In genomic region chr9:45349851-45350250, GRCm38 (mm10) we compare ENCODE assay signal across 26 mouse cellular contexts. TPM values are rescaled to one million over a fixed set of nuclear protein-coding genes. Genes with fewer than 3 reads are reported as not detected.
DNase-seq lines count a peak whose midpoint lies in the region; ATAC-seq and TF ChIP-seq lines count a peak whose summit lies in the region.
"Had no signal": no experiment of that assay in that cellular context is flagged by ENCODE, and none has a peak within 500 bp of the region (broad histone marks: within the 10 kb centered on the region; RNA-seq: fewer than 3 reads in every experiment).

No protein-coding gene starts in this region.

- ATAC-seq in forebrain, postnatal 0 days: no peak
- ATAC-seq in forebrain, embryonic 16.5 days: no peak
- no peak for ATAC-seq in granulocyte monocyte progenitor cell, adult 5-6 weeks (replicated peaks; ENCODE audit: poor library complexity, severe bottlenecking)
- ATAC-seq in CD4-positive, CD25-positive, alpha-beta regulatory T cell, adult 4 months: no peak
- ATAC-seq: activated CD4-positive, CD25-positive, alpha-beta regulatory T cell, adult 4 months; forebrain, embryonic 13.5 days; forebrain, embryonic 15.5 days; Patski had no signal

- no peaks in the 10 kb centered on the region for H3K36me3 ChIP-seq in forebrain, postnatal 0 days (ENCODE audit: insufficient read depth)
- no peaks in the 10 kb centered on the region for H3K36me3 ChIP-seq in forebrain, embryonic 16.5 days (ENCODE audit: control insufficient read depth, insufficient read depth)
- H3K36me3 ChIP-seq in ES-E14 (ENCODE audit: control insufficient read depth, insufficient read depth, low read length, poor library complexity, severe bottlenecking): no peaks in the 10 kb centered on the region
- no peaks in the 10 kb centered on the region for H3K36me3 ChIP-seq in forebrain, embryonic 10.5 days (replicated peaks)
- H3K36me3 ChIP-seq: embryonic facial prominence, embryonic 13.5 days; embryonic facial prominence, embryonic 15.5 days; forebrain, embryonic 15.5 days; G1E had no signal

- H3K27ac ChIP-seq in forebrain, postnatal 0 days (ENCODE audit: low read depth, low read length): peak overlapping the region; percentile 29; the same call in 1 of the 2 replicates
- H3K27ac ChIP-seq in forebrain, embryonic 16.5 days (ENCODE audit: low read length): no peak overlapping the region
- H3K27ac ChIP-seq in ES-E14 (ENCODE audit: insufficient read depth, low read depth, low read length, poor library complexity, severe bottlenecking): peak overlapping the region; percentile 97
- H3K27ac ChIP-seq in forebrain, embryonic 10.5 days: no peak overlapping the region
- H3K27ac ChIP-seq: embryonic facial prominence, embryonic 13.5 days; embryonic facial prominence, embryonic 15.5 days; forebrain, embryonic 13.5 days; forebrain, embryonic 15.5 days had no signal

- no peak overlapping the region for H3K4me3 ChIP-seq in forebrain, postnatal 0 days (ENCODE audit: low read depth, low read length)
- no peak overlapping the region for H3K4me3 ChIP-seq in forebrain, embryonic 16.5 days (replicated peaks; ENCODE audit: low read length)
- H3K4me3 ChIP-seq in ES-E14 (ENCODE audit: insufficient read depth in 1 of 2, low read depth in 1 of 2, low read length in 2 of 2, poor library complexity in 1 of 2, severe bottlenecking in 1 of 2): no peak overlapping the region
- no peak overlapping the region for H3K4me3 ChIP-seq in forebrain, embryonic 10.5 days
- H3K4me3 ChIP-seq: embryonic facial prominence, embryonic 13.5 days; embryonic facial prominence, embryonic 15.5 days; erythroblast, embryonic 14.5 days; forebrain, embryonic 13.5 days; forebrain, embryonic 15.5 days had no signal

- WGBS in forebrain, postnatal 0 days: 48% methylated on average over 5 of the region's 5 CpGs
- WGBS in forebrain, embryonic 16.5 days: 52% methylated on average over 5 of the region's 5 CpGs
- WGBS in forebrain, embryonic 10.5 days: 58% methylated on average over 5 of the region's 5 CpGs

- no peak for TF ChIP-seq CTCF in forebrain, postnatal 0 days (IDR thresholded peaks at IDR 0.05; ENCODE audit: low read depth)

- in situ Hi-C loops in ES-E14 (cut with MboI; ENCODE audit: low sequenced_read_pairs in 2 of 2, unreplicated experiment in 2 of 2): loop anchor here in 1 of 2 experiments (5.0 kb wide), 1 partner anchor 37 kb away; no protein-coding TSS in a partner anchor

- H3K4me2 ChIP-seq in forebrain, postnatal 0 days (ENCODE audit: low read depth): no peak overlapping the region
- no peak overlapping the region for H3K4me2 ChIP-seq in forebrain, embryonic 16.5 days (ENCODE audit: low read length)
- H3K4me2 ChIP-seq: embryonic facial prominence, embryonic 13.5 days; embryonic facial prominence, embryonic 15.5 days; forebrain, embryonic 13.5 days; forebrain, embryonic 15.5 days had no signal

- no peaks in the 10 kb centered on the region for H3K9me3 ChIP-seq in forebrain, postnatal 0 days (ENCODE audit: low read length)
- no peaks in the 10 kb centered on the region for H3K9me3 ChIP-seq in forebrain, embryonic 16.5 days (ENCODE audit: control insufficient read depth, low read length)
- 0 out of 2 replicates have a peak, but pooled peaks cover 2% of the 10 kb centered on the region for H3K9me3 ChIP-seq in ES-E14 (ENCODE audit: control insufficient read depth, insufficient read depth, low read depth, low read length)
- no peaks in the 10 kb centered on the region for H3K9me3 ChIP-seq in forebrain, embryonic 10.5 days
- H3K9me3 ChIP-seq: embryonic facial prominence, embryonic 13.5 days; embryonic facial prominence, embryonic 15.5 days; forebrain, embryonic 13.5 days; forebrain, embryonic 15.5 days; G1E had no signal

- H3K9ac ChIP-seq in forebrain, postnatal 0 days: no peak overlapping the region
- H3K9ac ChIP-seq in forebrain, embryonic 16.5 days (replicated peaks; ENCODE audit: low read depth, low read length): no peak overlapping the region
- H3K9ac ChIP-seq in ES-E14 (ENCODE audit: insufficient read depth, low read depth, low read length, poor library complexity, severe bottlenecking): no peak overlapping the region
- H3K9ac ChIP-seq: embryonic facial prominence, embryonic 13.5 days; embryonic facial prominence, embryonic 15.5 days; forebrain, embryonic 13.5 days; forebrain, embryonic 15.5 days had no signal

- no peaks in the 10 kb centered on the region for H3K4me1 ChIP-seq in forebrain, postnatal 0 days (ENCODE audit: insufficient read depth)
- H3K4me1 ChIP-seq in forebrain, embryonic 16.5 days (replicated peaks; ENCODE audit: control insufficient read depth, insufficient read depth, low read length): no peaks in the 10 kb centered on the region
- peaks cover 0 to 8% of the 10 kb centered on the region in 2 experiments; a peak in 3 of 4 replicates for H3K4me1 ChIP-seq in ES-E14 (ENCODE audit: control insufficient read depth in 2 of 2, insufficient read depth in 2 of 2, low read length in 2 of 2, poor library complexity in 1 of 2)
- peaks cover 11% of the 10 kb centered on the region; the same call in 1 of the 2 replicates for H3K4me1 ChIP-seq in forebrain, embryonic 10.5 days
- H3K4me1 ChIP-seq: embryonic facial prominence, embryonic 13.5 days; embryonic facial prominence, embryonic 15.5 days; forebrain, embryonic 15.5 days had no signal

- no peaks in the 10 kb centered on the region for H3K27me3 ChIP-seq in forebrain, postnatal 0 days (ENCODE audit: insufficient read depth, low read length)
- no peaks in the 10 kb centered on the region for H3K27me3 ChIP-seq in forebrain, embryonic 16.5 days (replicated peaks; ENCODE audit: control insufficient read depth, insufficient read depth, low read length)
- H3K27me3 ChIP-seq in forebrain, embryonic 10.5 days (ENCODE audit: poor library complexity, severe bottlenecking): no peaks in the 10 kb centered on the region
- H3K27me3 ChIP-seq: embryonic facial prominence, embryonic 13.5 days; embryonic facial prominence, embryonic 15.5 days; forebrain, embryonic 13.5 days; forebrain, embryonic 15.5 days had no signal

- no peak for DNase-seq in forebrain, postnatal 0 days
- DNase-seq in ES-E14 (ENCODE audit: low read depth, low spot score): peak; percentile 71
- DNase-seq in ZHBTc4 (ENCODE audit: low read depth, low spot score): peak; percentile 91
- DNase-seq in retina, postnatal 1 day: peak; percentile 59
- DNase-seq in forebrain, embryonic 10.5 days (ENCODE audit: extremely low spot score, low spot score): no peak
- DNase-seq: adrenal gland, adult 8-10 months; adrenal gland, postnatal 14 days; adrenal gland, postnatal 36 days; B cell, adult 2 months; cerebellum, adult 11-12 months; cerebellum, adult 2 months; cerebellum, adult 9-10 months; cerebellum, postnatal 10 days; cerebellum, postnatal 25 days had no signal

TF ChIP-seq in ES-E14, 5 proteins besides CTCF, POLR2A, EP300 and RAD21:
- no peak for TF ChIP-seq CHD2 (IDR thresholded peaks at IDR 0.05; ENCODE audit: low read depth, low read length)
- TF ChIP-seq ZC3H11A (IDR thresholded peaks at IDR 0.05; ENCODE audit: borderline replicate concordance, low read depth, low read length): no peak
- no peak for TF ChIP-seq HCFC1 (IDR thresholded peaks at IDR 0.05; ENCODE audit: borderline replicate concordance, insufficient read depth, low read length)
- no peak for TF ChIP-seq ZNF384 (IDR thresholded peaks at IDR 0.05; ENCODE audit: low read depth, low read length)
- TF ChIP-seq MAFK (IDR thresholded peaks at IDR 0.05; ENCODE audit: insufficient read depth, low read depth, low read length): no peak

RNA-seq across cellular contexts. Expression of gene Fxyd6, which starts 20.1 kb away (rescaled TPM):
- 412 and 499 TPM in 2 replicates for total RNA-seq in forebrain, postnatal 0 days (2014; rRNA removed)
- 739 and 836 TPM in 2 replicates for polyA plus RNA-seq in forebrain, postnatal 0 days (2015; fragmentation: Nextera tagmentation; extraction: Ambion mirVana)
- 481 and 559 TPM in 2 replicates for polyA plus RNA-seq in forebrain, embryonic 16.5 days (2015; fragmentation: Nextera tagmentation; extraction: Ambion mirVana)
- total RNA-seq in ES-E14 (2012; rRNA removed): 98.9 and 211 TPM in 2 replicates
- polyA plus RNA-seq in forebrain, embryonic 10.5 days (2016; fragmentation: Nextera tagmentation; extraction: Ambion mirVana): 159 and 161 TPM in 2 replicates
- not detected in 2 replicates for total RNA-seq in granulocyte monocyte progenitor cell, adult 5-6 weeks (2014; fragmentation: Nextera tagmentation)
- total RNA-seq in granulocyte monocyte progenitor cell, adult 5-6 weeks (2017): not detected in 2 replicates
- not detected for polyA plus RNA-seq in CD4-positive, CD25-positive, alpha-beta regulatory T cell, adult 4 months (2017; shearing (Covaris generic))
- polyA plus RNA-seq: erythroblast, embryonic 14.5 days; G1E had no signal

RNA-seq across cellular contexts. Expression of gene Tmprss13, which starts 31.0 kb away (rescaled TPM):
- not detected in 2 replicates for total RNA-seq in forebrain, postnatal 0 days (2014; rRNA removed)
- 0.05 TPM in 1 of 2 replicates, not detected in the other for polyA plus RNA-seq in forebrain, postnatal 0 days (2015; fragmentation: Nextera tagmentation; extraction: Ambion mirVana)
- polyA plus RNA-seq in forebrain, embryonic 16.5 days (2015; fragmentation: Nextera tagmentation; extraction: Ambion mirVana): 0.10 TPM in 1 of 2 replicates, not detected in the other
- total RNA-seq in ES-E14 (2012; rRNA removed): 0.22 and 0.90 TPM in 2 replicates
- 0.12 TPM in 1 of 2 replicates, not detected in the other for polyA plus RNA-seq in forebrain, embryonic 10.5 days (2016; fragmentation: Nextera tagmentation; extraction: Ambion mirVana)
- not detected in 2 replicates for total RNA-seq in granulocyte monocyte progenitor cell, adult 5-6 weeks (2014; fragmentation: Nextera tagmentation)
- not detected in 2 replicates for total RNA-seq in granulocyte monocyte progenitor cell, adult 5-6 weeks (2017)
- 1 to 10 TPM; 5.2 to 7.1 TPM for polyA plus RNA-seq in CD4-positive, CD25-positive, alpha-beta regulatory T cell, adult 4 months (2017; shearing (Covaris generic))
- polyA plus RNA-seq: cerebellum, adult 2 months; cortical plate, adult 2 months; erythroblast, embryonic 14.5 days; forebrain, embryonic 13.5 days; forebrain, embryonic 15.5 days; G1E; Patski had no signal

RNA-seq across cellular contexts. Expression of gene Fxyd2, which starts 49.6 kb away (rescaled TPM):
- 22.6 and 22.7 TPM in 2 replicates for total RNA-seq in forebrain, postnatal 0 days (2014; rRNA removed)
- polyA plus RNA-seq in forebrain, postnatal 0 days (2015; fragmentation: Nextera tagmentation; extraction: Ambion mirVana): 15.9 and 16.6 TPM in 2 replicates
- 6.6 and 8.7 TPM in 2 replicates for polyA plus RNA-seq in forebrain, embryonic 16.5 days (2015; fragmentation: Nextera tagmentation; extraction: Ambion mirVana)
- total RNA-seq in ES-E14 (2012; rRNA removed): 2.2 and 2.5 TPM in 2 replicates
- 0.55 and 1.2 TPM in 2 replicates for polyA plus RNA-seq in forebrain, embryonic 10.5 days (2016; fragmentation: Nextera tagmentation; extraction: Ambion mirVana)
- total RNA-seq in granulocyte monocyte progenitor cell, adult 5-6 weeks (2014; fragmentation: Nextera tagmentation): not detected in 2 replicates
- 1.6 and 2.5 TPM in 2 replicates for total RNA-seq in granulocyte monocyte progenitor cell, adult 5-6 weeks (2017)
- polyA plus RNA-seq in CD4-positive, CD25-positive, alpha-beta regulatory T cell, adult 4 months (2017; shearing (Covaris generic)): not detected
- polyA plus RNA-seq: erythroblast, embryonic 14.5 days; G1E had no signal

Comparison
In these comparisons a context has a peak if more than half of its experiments do, and no peak if none do; other contexts are left out.
1. H3K27ac ChIP-seq: peak in forebrain, postnatal 0 days (single experiment) and ES-E14 (single experiment); none in forebrain, embryonic 16.5 days (single experiment) and forebrain, embryonic 10.5 days (single experiment).
2. DNase-seq: peak in ES-E14 (single experiment), ZHBTc4 (single experiment) and retina, postnatal 1 day (single experiment); none in forebrain, postnatal 0 days (single experiment) and forebrain, embryonic 10.5 days (single experiment).
3. RNA of gene Fxyd6, which starts 20.1 kb away (polyA plus RNA-seq): 739 to 836 TPM in forebrain, postnatal 0 days, 481 to 559 TPM in forebrain, embryonic 16.5 days and 159 to 161 TPM in forebrain, embryonic 10.5 days; not detected in CD4-positive, CD25-positive, alpha-beta regulatory T cell, adult 4 months; every median in the first group is over 100 times any median in the second.